27 mouse cellular contexts compared by ENCODE assay signal in the genomic region with DNA sequence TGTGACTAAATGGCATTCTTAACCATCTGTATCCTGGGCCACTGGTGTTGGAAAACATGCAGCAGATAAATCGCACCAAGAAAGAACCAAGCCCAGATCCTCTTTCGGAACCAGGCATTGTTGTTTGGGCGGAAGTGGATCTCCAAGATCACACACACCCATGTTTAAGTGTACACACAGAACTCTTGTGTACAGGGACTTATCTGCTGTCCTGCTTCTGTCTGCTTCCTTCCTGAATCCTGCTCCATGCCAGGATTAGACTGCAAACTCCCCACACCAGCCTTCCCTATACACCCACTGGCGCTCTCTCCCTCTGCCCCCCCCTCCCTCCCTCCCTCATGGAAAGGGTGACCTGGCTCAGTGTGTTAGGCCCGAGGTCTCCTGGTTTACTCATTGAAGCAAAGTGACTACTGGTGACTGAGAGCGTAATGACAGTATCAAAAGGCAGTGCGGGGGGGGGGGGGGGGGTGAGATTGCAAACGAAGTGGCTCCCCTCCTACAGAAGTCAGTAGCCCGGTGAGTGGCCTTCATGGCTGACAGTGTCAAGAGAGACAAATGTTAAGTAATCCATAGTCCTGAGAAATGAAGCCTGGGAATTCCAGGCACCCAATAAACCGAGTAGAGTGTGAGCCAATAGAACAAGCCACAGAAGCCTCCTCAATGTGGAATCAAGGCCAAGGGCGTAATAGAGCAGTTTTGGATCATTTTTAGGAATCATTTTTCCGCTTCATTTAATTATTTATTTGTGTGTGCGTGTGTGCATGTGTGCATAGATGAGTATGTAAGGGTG. TPM values are rescaled to one million over a fixed set of nuclear protein-coding genes. Genes with fewer than 3 reads are reported as not detected.
DNase-seq lines count a peak whose midpoint lies in the region; ATAC-seq and TF ChIP-seq lines count a peak whose summit lies in the region.
"Had no signal": no experiment of that assay in that cellular context is flagged by ENCODE, and none has a peak within 500 bp of the region (broad histone marks: within the 10 kb centered on the region; RNA-seq: fewer than 3 reads in every experiment).

No protein-coding gene starts in this region.

- TF ChIP-seq POLR2A in lung, adult 2 months (IDR thresholded peaks at IDR 0.05; ENCODE audit: borderline replicate concordance, extremely low read depth, low read depth, low read length): no peak

- 65% methylated on average over 13 of the region's 13 CpGs for WGBS in hindbrain, postnatal 0 days
- 74% methylated on average over 12 of the region's 13 CpGs for WGBS in hindbrain, embryonic 11.5 days
- 40% methylated on average over 13 of the region's 13 CpGs for WGBS in lung, adult 2 months

- H3K4me1 ChIP-seq in hindbrain, postnatal 0 days (ENCODE audit: insufficient read depth, low read length): peaks cover 15% of the 10 kb centered on the region
- H3K4me1 ChIP-seq in hindbrain, embryonic 11.5 days (replicated peaks; ENCODE audit: control insufficient read depth, insufficient read depth, low read length): 0 out of 2 replicates have a peak, but pooled peaks cover 2% of the 10 kb centered on the region
- H3K4me1 ChIP-seq in lung, adult 2 months (ENCODE audit: control insufficient read depth, insufficient read depth, low read length): peaks cover 19% of the 10 kb centered on the region
- H3K4me1 ChIP-seq: liver, embryonic 15.5 days had no signal

- ATAC-seq in cerebellum, adult (ENCODE audit: insufficient number of reproducible peaks, low FRiP score, low TSS enrichment): no peak
- no peak for ATAC-seq in hindbrain, postnatal 0 days
- ATAC-seq in hindbrain, embryonic 11.5 days (ENCODE audit: low FRiP score): no peak

- DNase-seq in cerebellum, adult 9-11 months: peak; percentile 24
- DNase-seq in hindbrain, postnatal 0 days (ENCODE audit: low spot score): no peak
- DNase-seq in hindbrain, embryonic 11.5 days (ENCODE audit: low spot score): no peak
- peak; percentile 32 to 67 for DNase-seq in lung, adult 18-20 months
- DNase-seq in lung, adult 2 months: no peak
- peak; percentile 66 for DNase-seq in lung, postnatal 25 days (ENCODE audit: low spot score)
- DNase-seq in frontal cortex, postnatal 36 days (ENCODE audit: low spot score in 2 of 2): no peak
- DNase-seq: thymus, adult 2 months; thymus, postnatal 4 days had no signal

- no peaks in the 10 kb centered on the region for H3K27me3 ChIP-seq in hindbrain, postnatal 0 days (ENCODE audit: insufficient read depth, low read length)
- peaks cover 22% of the 10 kb centered on the region for H3K27me3 ChIP-seq in hindbrain, embryonic 11.5 days (ENCODE audit: control insufficient read depth, insufficient read depth, low read length)

- H3K36me3 ChIP-seq in hindbrain, postnatal 0 days (ENCODE audit: insufficient read depth, low read length): no peaks in the 10 kb centered on the region
- no peaks in the 10 kb centered on the region for H3K36me3 ChIP-seq in hindbrain, embryonic 11.5 days (ENCODE audit: control insufficient read depth, insufficient read depth, low read length)
- H3K36me3 ChIP-seq: embryonic facial prominence, embryonic 10.5 days; heart, embryonic 10.5 days; hindbrain, embryonic 12.5 days; limb, embryonic 15.5 days; liver, embryonic 15.5 days; midbrain, embryonic 10.5 days had no signal

- TF ChIP-seq CTCF in hindbrain, postnatal 0 days (IDR thresholded peaks at IDR 0.05; ENCODE audit: low read depth): no peak
- TF ChIP-seq CTCF in lung, adult 2 months (IDR thresholded peaks at IDR 0.05; ENCODE audit: insufficient read depth, low read length): no peak

- H3K9ac ChIP-seq in hindbrain, postnatal 0 days (replicated peaks; ENCODE audit: low read length): no peak overlapping the region
- no peak overlapping the region for H3K9ac ChIP-seq in hindbrain, embryonic 11.5 days (ENCODE audit: low read depth, low read length)
- H3K9ac ChIP-seq: hindbrain, embryonic 12.5 days; limb, embryonic 15.5 days; liver, embryonic 15.5 days had no signal

- H3K4me2 ChIP-seq in hindbrain, postnatal 0 days (ENCODE audit: low read depth, low read length): peak overlapping the region; percentile 88; the same call in 1 of the 2 replicates
- H3K4me2 ChIP-seq in hindbrain, embryonic 11.5 days (replicated peaks; ENCODE audit: low read depth, low read length): no peak overlapping the region
- H3K4me2 ChIP-seq: hindbrain, embryonic 12.5 days; limb, embryonic 15.5 days; liver, embryonic 15.5 days had no signal

- H3K4me3 ChIP-seq in hindbrain, postnatal 0 days (ENCODE audit: low read length): no peak overlapping the region
- H3K4me3 ChIP-seq in hindbrain, embryonic 11.5 days (ENCODE audit: low read depth, low read length): no peak overlapping the region
- H3K4me3 ChIP-seq in lung, adult 2 months (replicated peaks; ENCODE audit: extremely low read depth, low read depth, low read length): no peak overlapping the region
- H3K4me3 ChIP-seq: embryonic facial prominence, embryonic 10.5 days; heart, embryonic 10.5 days; hindbrain, embryonic 12.5 days; limb, embryonic 15.5 days; liver, embryonic 15.5 days; midbrain, embryonic 10.5 days had no signal

- no peak overlapping the region; the same call in 1 of the 2 replicates for H3K27ac ChIP-seq in hindbrain, postnatal 0 days
- H3K27ac ChIP-seq in hindbrain, embryonic 11.5 days (ENCODE audit: low read depth, low read length): no peak overlapping the region
- H3K27ac ChIP-seq: embryonic facial prominence, embryonic 10.5 days; heart, embryonic 10.5 days; hindbrain, embryonic 12.5 days; limb, embryonic 15.5 days; liver, embryonic 15.5 days; midbrain, embryonic 10.5 days; stomach, postnatal 0 days had no signal

- no peaks in the 10 kb centered on the region for H3K9me3 ChIP-seq in hindbrain, postnatal 0 days (ENCODE audit: low read length)
- H3K9me3 ChIP-seq in hindbrain, embryonic 11.5 days (ENCODE audit: control insufficient read depth, low read length): no peaks in the 10 kb centered on the region
- H3K9me3 ChIP-seq: embryonic facial prominence, embryonic 10.5 days; heart, embryonic 10.5 days; hindbrain, embryonic 12.5 days; limb, embryonic 15.5 days; liver, embryonic 15.5 days; midbrain, embryonic 10.5 days had no signal

RNA-seq across cellular contexts. Expression of a gene that starts 7.0 kb away (rescaled TPM):
- total RNA-seq in hindbrain, postnatal 0 days (2014; rRNA removed): 473 and 516 TPM in 2 replicates
- polyA plus RNA-seq in hindbrain, postnatal 0 days (2015; fragmentation: Nextera tagmentation; extraction: Ambion mirVana): 966 and 1,028 TPM in 2 replicates
- polyA plus RNA-seq in hindbrain, embryonic 11.5 days (2014; fragmentation: Nextera tagmentation; extraction: Ambion mirVana): 91.9 and 94.9 TPM in 2 replicates
- polyA plus RNA-seq in lung, adult 2 months (2012; rRNA removed): 55.3 and 77.9 TPM in 2 replicates

RNA-seq across cellular contexts. Expression of a gene that starts 52.0 kb away (rescaled TPM):
- not detected in 2 replicates for total RNA-seq in hindbrain, postnatal 0 days (2014; rRNA removed)
- not detected in 2 replicates for polyA plus RNA-seq in hindbrain, postnatal 0 days (2015; fragmentation: Nextera tagmentation; extraction: Ambion mirVana)
- not detected in 2 replicates for polyA plus RNA-seq in hindbrain, embryonic 11.5 days (2014; fragmentation: Nextera tagmentation; extraction: Ambion mirVana)
- polyA plus RNA-seq in lung, adult 2 months (2012; rRNA removed): 0.05 TPM in 1 of 2 replicates, not detected in the other
- total RNA-seq: adrenal gland, postnatal 10 days; ES-E14; gastrocnemius, postnatal 36 days; heart, postnatal 10 days; left cerebral cortex, adult 18-20 months; left cerebral cortex, postnatal 4 days had no signal
- polyA plus RNA-seq: cortical plate, adult 2 months; embryonic facial prominence, embryonic 10.5 days; forebrain, embryonic 16.5 days; heart, embryonic 10.5 days; hindbrain, embryonic 12.5 days; intestine, embryonic 14.5 days; limb, embryonic 15.5 days; liver, embryonic 15.5 days; midbrain, embryonic 10.5 days; small intestine, adult 2 months; stomach, postnatal 0 days had no signal

Comparison
In these comparisons a context has a peak if more than half of its experiments do, and no peak if none do; other contexts are left out.
1. DNase-seq: peak in cerebellum, adult 9-11 months (single experiment), lung, adult 18-20 months (2 of 2) and lung, postnatal 25 days (single experiment); none in hindbrain, postnatal 0 days (single experiment), hindbrain, embryonic 11.5 days (single experiment), lung, adult 2 months (single experiment) and frontal cortex, postnatal 36 days (0 of 2).
2. RNA of a gene that starts 7.0 kb away (polyA plus RNA-seq): 966 to 1,028 TPM in hindbrain, postnatal 0 days; 91.9 to 94.9 TPM in hindbrain, embryonic 11.5 days and 55.3 to 77.9 TPM in lung, adult 2 months; every median in the first group is over 10 times any median in the second.